Mouse (Mus musculus): ENCODE measurements around the gene Vmn1r226. TPM values are rescaled to one million over a fixed set of nuclear protein-coding genes. Genes with fewer than 3 reads are reported as not detected.

The Vmn1r226 gene
- total RNA-seq (2023), result not detected in 4 replicates

DNA sequence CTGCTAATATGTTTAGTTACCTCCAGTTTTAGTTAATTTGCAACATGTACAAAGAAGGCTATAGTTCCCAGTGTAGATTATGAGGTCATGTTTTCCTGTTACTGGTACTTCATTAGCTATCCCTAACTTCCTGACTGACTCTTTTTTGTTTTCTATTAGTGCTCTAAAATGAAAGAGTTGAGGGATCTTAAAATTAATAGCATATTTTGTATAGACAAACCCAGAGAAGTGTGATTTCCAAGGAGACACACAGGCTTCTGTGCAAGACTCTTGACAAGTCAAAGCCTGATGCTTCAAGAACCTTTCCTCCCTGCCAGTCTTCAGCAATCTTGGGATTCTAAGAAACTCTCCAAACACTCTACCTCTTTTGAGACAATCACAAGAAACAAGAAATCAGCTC is at the start of gene Vmn1r226:
Vmn1r226 (plus strand) TSS at position 301 of the 400 bp plus-strand sequence.

DNA sequence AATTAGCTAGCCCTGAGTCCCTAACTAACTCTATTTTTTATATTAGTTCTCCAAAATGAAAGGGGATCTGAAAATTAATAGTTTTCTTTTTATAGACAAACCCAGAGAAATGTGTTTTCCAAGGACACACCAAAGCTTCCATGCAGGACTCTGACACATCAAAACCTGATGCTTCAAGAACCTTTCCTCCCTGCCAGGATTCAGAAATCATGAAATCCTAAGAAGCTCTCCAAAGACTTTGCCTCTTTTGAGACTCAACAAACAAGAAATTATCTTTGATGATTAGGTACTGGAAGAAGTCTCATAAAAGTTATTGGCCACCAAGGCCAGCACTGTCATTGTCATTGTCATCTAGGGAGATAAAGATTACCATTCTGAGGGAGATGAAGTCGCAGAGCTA is 46.9 kb downstream of the Vmn1r226 start, which contains the start of gene Vmn1r227:
Vmn1r227 (plus strand) TSS at position 301 of the 400 bp plus-strand sequence.

Other genes starting within 250 kb of the Vmn1r226 start
- gene Vmn2r108, start 201.5 kb upstream of the Vmn1r226 start, total RNA-seq (2023), result 0.09 TPM in 2 of 4 replicates, not detected in the others
- gene Vmn1r225, start 184.7 kb upstream of the Vmn1r226 start, total RNA-seq (2023), result not detected in 4 replicates
- not detected in 4 replicates for gene Vmn2r109, start 118.1 kb upstream of the Vmn1r226 start, total RNA-seq (2023)
- gene Vmn2r110, start 86.4 kb upstream of the Vmn1r226 start, total RNA-seq (2023), result not detected in 4 replicates
- not detected in 4 replicates for gene Fpr-rs3, start 58.0 kb upstream of the Vmn1r226 start, total RNA-seq (2023)
- not detected in 4 replicates for gene Vmn1r227, start 47.0 kb downstream of the Vmn1r226 start, total RNA-seq (2023)
- gene Vmn1r228, start 103.3 kb downstream of the Vmn1r226 start, total RNA-seq (2023), result not detected in 4 replicates
- gene Vmn1r229, start 128.7 kb downstream of the Vmn1r226 start, total RNA-seq (2023), result 0.06 TPM in 2 of 4 replicates, not detected in the others
- not detected in 4 replicates for gene Vmn1r230, start 157.6 kb downstream of the Vmn1r226 start, total RNA-seq (2023)
- gene Vmn1r231, start 222.2 kb downstream of the Vmn1r226 start, total RNA-seq (2023), result not detected in 4 replicates
- not detected in 4 replicates for gene Vmn1r232, start 236.9 kb downstream of the Vmn1r226 start, total RNA-seq (2023)

Data from B cell, adult 62 days (primary cell).